Mouse (Mus musculus) heart, postnatal 0 days (tissue): Measurements from ENCODE around the gene Prkag2.

Experiments used
- CTCF ChIP-seq: IDR thresholded peaks from 2 replicates; pipeline ENCODE4 v1.5.1; 2016; ENCODE audit warnings: antibody characterized with exemption, control low read depth, low read depth
- EP300 ChIP-seq: IDR thresholded peaks from 2 replicates; pipeline ENCODE4 v1.6.1; 2016; ENCODE audit warnings: antibody characterized with exemption, low read depth

DNA sequence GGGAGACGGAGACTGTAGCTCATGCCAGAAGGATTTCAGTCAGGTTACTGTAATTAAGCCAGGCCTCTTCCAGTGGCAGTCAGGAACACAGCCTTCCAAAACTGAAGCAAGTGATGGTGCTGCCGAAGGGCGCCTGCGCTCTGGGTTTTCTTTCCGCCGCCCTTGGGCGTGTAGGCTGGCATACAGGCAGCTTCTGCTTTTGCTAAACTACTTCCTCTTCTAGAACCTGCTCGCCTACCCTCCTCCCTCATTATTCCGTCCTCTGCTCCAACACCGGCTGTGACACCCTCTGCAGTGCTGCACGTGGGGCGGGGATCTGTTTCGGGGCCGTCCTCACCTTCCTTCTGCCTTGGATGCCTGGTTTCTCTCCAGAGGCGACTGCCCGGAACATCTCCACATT lies 18.9 kb downstream of the Prkag2 start:
- no peak for TF ChIP-seq CTCF
- TF ChIP-seq EP300, result no peak
